Mouse (Mus musculus): ENCODE results near the gene Mki67.

GRCm38 (mm10) chr7:135654288-135654687, 61.9 kb downstream of the Mki67 start:
- TF ChIP-seq GATA1 (IDR thresholded peaks at IDR 0.05; ENCODE audit: low read length) (no peak), TAL1 (IDR thresholded peaks at IDR 0.05; ENCODE audit: low read length) (no peak)

Measured in erythroblast, embryonic 14.5 days (primary cell).